Comparison of ENCODE assay signal across 21 mouse cellular contexts in the genomic region with DNA sequence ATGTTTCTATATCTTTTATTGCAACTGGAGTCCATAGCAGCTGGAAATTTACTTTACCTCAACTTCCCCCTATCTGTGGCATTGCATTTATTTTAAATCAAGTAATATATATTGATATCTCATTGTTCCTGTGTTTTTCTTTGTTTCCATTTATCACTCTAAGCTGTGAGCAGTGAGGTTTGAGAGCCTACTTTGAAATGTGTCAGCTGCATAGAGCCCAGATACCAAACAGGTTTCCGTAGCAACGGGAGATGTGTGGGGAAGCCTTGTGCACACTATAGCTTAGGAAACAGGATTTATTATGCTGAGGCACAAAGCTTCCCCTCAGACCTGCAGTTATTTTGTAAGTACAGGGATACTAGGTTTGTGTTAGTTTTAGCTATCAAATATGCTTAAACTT. TPM values are rescaled to one million over a fixed set of nuclear protein-coding genes. Genes with fewer than 3 reads are reported as not detected.
DNase-seq lines count a peak whose midpoint lies in the region; ATAC-seq and TF ChIP-seq lines count a peak whose summit lies in the region.
"Had no signal": no experiment of that assay in that cellular context is flagged by ENCODE, and none has a peak within 500 bp of the region (broad histone marks: within the 10 kb centered on the region; RNA-seq: fewer than 3 reads in every experiment).

No protein-coding gene starts in this region.

- no peaks in the 10 kb centered on the region for H3K9me3 ChIP-seq in hindbrain, embryonic 14.5 days (ENCODE audit: control insufficient read depth, low read length)
- no peaks in the 10 kb centered on the region for H3K9me3 ChIP-seq in midbrain, embryonic 16.5 days (replicated peaks; ENCODE audit: control insufficient read depth, low read length, poor library complexity, severe bottlenecking)
- H3K9me3 ChIP-seq: G1E; limb, embryonic 12.5 days had no signal

- WGBS in hindbrain, embryonic 14.5 days, result 66% methylated on average over 2 of the region's 2 CpGs
- WGBS in midbrain, embryonic 16.5 days, result 32% methylated on average over 2 of the region's 2 CpGs

- no peaks in the 10 kb centered on the region for H3K27me3 ChIP-seq in hindbrain, embryonic 14.5 days (ENCODE audit: control insufficient read depth, insufficient read depth, low read length)
- no peaks in the 10 kb centered on the region for H3K27me3 ChIP-seq in midbrain, embryonic 16.5 days (ENCODE audit: control insufficient read depth, insufficient read depth, low read depth, low read length)
- H3K27me3 ChIP-seq: limb, embryonic 12.5 days had no signal

- no peak for TF ChIP-seq CTCF in layer of hippocampus, adult 2 months (conservative IDR thresholded peaks at IDR 0.05)

- no peaks in the 10 kb centered on the region for H3K36me3 ChIP-seq in hindbrain, embryonic 14.5 days (replicated peaks; ENCODE audit: control insufficient read depth, insufficient read depth)
- H3K36me3 ChIP-seq in midbrain, embryonic 16.5 days (ENCODE audit: control insufficient read depth, insufficient read depth, low read length), result no peaks in the 10 kb centered on the region
- H3K36me3 ChIP-seq: G1E; limb, embryonic 12.5 days had no signal

- H3K9ac ChIP-seq in hindbrain, embryonic 14.5 days, result no peak overlapping the region
- H3K9ac ChIP-seq in midbrain, embryonic 16.5 days (ENCODE audit: low read depth, low read length), result no peak overlapping the region
- H3K9ac ChIP-seq: limb, embryonic 12.5 days; liver, postnatal 0 days had no signal

- no peak overlapping the region for H3K4me3 ChIP-seq in layer of hippocampus, adult 2 months
- H3K4me3 ChIP-seq in hindbrain, embryonic 14.5 days (replicated peaks; ENCODE audit: low read length), result no peak overlapping the region
- no peak overlapping the region for H3K4me3 ChIP-seq in midbrain, embryonic 16.5 days (ENCODE audit: low read depth, low read length)
- H3K4me3 ChIP-seq: limb, embryonic 12.5 days had no signal

- no peak for DNase-seq in layer of hippocampus, adult 2 months (ENCODE audit: low spot score in 2 of 2)
- no peak for DNase-seq in layer of hippocampus, postnatal 14 days (ENCODE audit: low spot score in 2 of 2)
- peak; percentile 50 for DNase-seq in embryo, embryonic 11 days
- peak; percentile 30 for DNase-seq in hindbrain, embryonic 14.5 days (ENCODE audit: low spot score)
- DNase-seq in heart, adult 9 months (ENCODE audit: low spot score in 2 of 2), result no peak
- DNase-seq in adrenal gland, adult (ENCODE audit: inconsistent age in 2 of 2, low spot score in 1 of 2), result no peak
- DNase-seq: cerebellum, postnatal 14 days; kidney, adult 18-20 months; liver, postnatal 0 days; right cerebral cortex, postnatal 4 days had no signal

- H3K4me1 ChIP-seq in hindbrain, embryonic 14.5 days (replicated peaks; ENCODE audit: control insufficient read depth, insufficient read depth, low read length), result no peaks in the 10 kb centered on the region
- peaks cover 2% of the 10 kb centered on the region; the same call in 1 of the 2 replicates for H3K4me1 ChIP-seq in midbrain, embryonic 16.5 days (ENCODE audit: control insufficient read depth, insufficient read depth, low read length)
- H3K4me1 ChIP-seq: limb, embryonic 12.5 days had no signal

- H3K4me2 ChIP-seq in hindbrain, embryonic 14.5 days (replicated peaks), result no peak overlapping the region
- no peak overlapping the region for H3K4me2 ChIP-seq in midbrain, embryonic 16.5 days (ENCODE audit: low read length)
- H3K4me2 ChIP-seq: limb, embryonic 12.5 days had no signal

- peak overlapping the region; percentile 18; the same call in 1 of the 2 replicates for H3K27ac ChIP-seq in layer of hippocampus, adult 2 months
- 0 out of 2 replicates have a peak overlapping the region, but pooled peaks have one; percentile 14 for H3K27ac ChIP-seq in hindbrain, embryonic 14.5 days
- H3K27ac ChIP-seq in midbrain, embryonic 16.5 days (ENCODE audit: low read length), result no peak overlapping the region
- H3K27ac ChIP-seq: limb, embryonic 12.5 days; macrophage had no signal

- peak; percentile 55; the same call in 1 of the 2 replicates for ATAC-seq in hindbrain, embryonic 14.5 days (ENCODE audit: low FRiP score)
- peak; percentile 94 for ATAC-seq in midbrain, embryonic 16.5 days
- no peak for ATAC-seq in cerebellum, adult (ENCODE audit: insufficient number of reproducible peaks, low FRiP score, low TSS enrichment)
- ATAC-seq: liver, postnatal 0 days had no signal

RNA-seq across cellular contexts. Expression of a gene that starts 58.8 kb away (rescaled TPM):
- total RNA-seq in layer of hippocampus, adult 2 months (2021), result not detected
- total RNA-seq in layer of hippocampus, postnatal 14 days (2021), result not detected
- polyA plus RNA-seq in hindbrain, embryonic 14.5 days (2014; fragmentation: Nextera tagmentation; extraction: Ambion mirVana), result 0.21 and 0.27 TPM in 2 replicates
- polyA plus RNA-seq in midbrain, embryonic 16.5 days (2015; fragmentation: Nextera tagmentation; extraction: Ambion mirVana), result 0.17 and 0.45 TPM in 2 replicates
- total RNA-seq: G1E; gastrocnemius, adult 18-20 months; heart, adult 8-10 months; heart, postnatal 25 days; neutrophil, adult 5-6 weeks had no signal
- polyA plus RNA-seq: G1E; large intestine, adult 2 months; limb, embryonic 12.5 days; macrophage; stomach, embryonic 14.5 days had no signal

Comparison
In these comparisons a context has a peak if more than half of its experiments do, and no peak if none do; other contexts are left out.
1. DNase-seq: peak in embryo, embryonic 11 days (single experiment) and hindbrain, embryonic 14.5 days (single experiment); none in layer of hippocampus, adult 2 months (0 of 2), layer of hippocampus, postnatal 14 days (0 of 2), heart, adult 9 months (0 of 2) and adrenal gland, adult (0 of 2).